Mouse (Mus musculus) heart, postnatal 0 days (tissue): Measurements from ENCODE around the gene Gpr152. TPM values are rescaled to one million over a fixed set of nuclear protein-coding genes. Genes with fewer than 3 reads are reported as not detected.
"Not testable (repeated sequence)": the region's sequence is repeated elsewhere in the genome, so short reads cannot be mapped to it uniquely, and the experiment has no call there.

Experiments used
- ATAC-seq: fragments of 200-750 bp; cut with Nextera tagmentation; 2 replicates; pipeline ENCODE4 v1.8.0; 2017; ENCODE audit warnings: low read depth, moderate number of reproducible peaks, moderate library complexity; ENCODE audit not compliant: insufficient read depth
- DNase-seq: peaks from one replicate; pipeline ENCODE4 v3.0.0-alpha.2; 2016; ENCODE audit warnings: low spot score
- H3K27ac ChIP-seq: fragments of 300-500 bp; sonication (generic); 2 replicates; pipeline ENCODE4 v1.5.1; 2014; ENCODE audit warnings: low read depth, mild to moderate bottlenecking
- H3K27me3 ChIP-seq: fragments of 300-500 bp; sonication (generic); 2 replicates; pipeline ENCODE4 v1.6.1; 2014; ENCODE audit warnings: low read length, mixed read lengths; ENCODE audit not compliant: control insufficient read depth, insufficient read depth
- H3K36me3 ChIP-seq: fragments of 300-500 bp; sonication (generic); replicated peaks from 2 replicates; pipeline ENCODE4 v1.6.1; 2014; ENCODE audit warnings: low read length, mixed read lengths; ENCODE audit not compliant: control insufficient read depth, insufficient read depth
- H3K4me1 ChIP-seq: fragments of 300-500 bp; sonication (generic); 2 replicates; pipeline ENCODE4 v1.6.1; 2014; ENCODE audit warnings: antibody characterized with exemption; ENCODE audit not compliant: control insufficient read depth, insufficient read depth
- H3K4me2 ChIP-seq: fragments of 300-500 bp; sonication (generic); 2 replicates; pipeline ENCODE4 v1.6.1; 2014; ENCODE audit warnings: low read depth, mild to moderate bottlenecking, low read length, moderate library complexity
- H3K4me3 ChIP-seq: fragments of 300-500 bp; sonication (generic); 2 replicates; pipeline ENCODE4 v1.5.1; 2014; ENCODE audit warnings: low read depth, low read length
- H3K9ac ChIP-seq: fragments of 300-500 bp; sonication (generic); replicated peaks from 2 replicates; pipeline ENCODE4 v1.6.1; 2014; ENCODE audit warnings: low read depth, low read length, mixed read lengths
- H3K9me3 ChIP-seq: fragments of 300-500 bp; sonication (generic); replicated peaks from 2 replicates; pipeline ENCODE4 v1.6.1; 2016; ENCODE audit warnings: low read length; ENCODE audit not compliant: control insufficient read depth
- CTCF ChIP-seq: IDR thresholded peaks from 2 replicates; pipeline ENCODE4 v1.5.1; 2016; ENCODE audit warnings: antibody characterized with exemption, control low read depth, low read depth
- EP300 ChIP-seq: IDR thresholded peaks from 2 replicates; pipeline ENCODE4 v1.6.1; 2016; ENCODE audit warnings: antibody characterized with exemption, low read depth
- WGBS: fragments of 180-500 bp; shearing (Covaris S2); extraction: QIAGEN DNeasy Blood & Tissue Kit; methylation state at CpG from one replicate; pipeline ENCODE4 v1.1.7; 2014; 5-methylcytosine and 5-hydroxymethylcytosine counted together
- polyA plus RNA-seq: library from polyadenylated mRNA; unstranded; fragments of >200 nt; fragmentation: Nextera tagmentation; extraction: Ambion mirVana; gene quantifications from 2 replicates; pipeline ENCODE4 v1.2.1, GENCODE M21; 2015
- total RNA-seq: library from RNA; depleted of rRNA; stranded (reverse); fragments of >200 nt; gene quantifications from 2 replicates; pipeline ENCODE4 v1.2.3, GENCODE M21; 2014; ENCODE audit warnings: low replicate concordance

Gene Gpr152
- total and polyA plus RNA-seq, 2 experiments from 2014 or later = 0.03 TPM; not detected in 1

GRCm38 (mm10) chr19:4131768-4132167 is 7.8 kb upstream of the Gpr152 start:
- no peak overlapping the region for H3K9ac ChIP-seq
- no peaks in the 10 kb centered on the region for H3K9me3 ChIP-seq
- TF ChIP-seq EP300 = no peak
- no peak for TF ChIP-seq CTCF
- ATAC-seq (no peak), DNase-seq (no peak)
- no peak overlapping the region for H3K4me3 ChIP-seq
- no peak overlapping the region for H3K27ac ChIP-seq
- peaks cover 42% of the 10 kb centered on the region for H3K36me3 ChIP-seq
- WGBS = 84% methylated on average over 2 of the region's 2 CpGs
- peaks cover 7% of the 10 kb centered on the region; the same call in 1 of the 2 replicates for H3K4me1 ChIP-seq
- H3K4me2 ChIP-seq = no peak overlapping the region
- H3K27me3 ChIP-seq = no peaks in the 10 kb centered on the region

GRCm38 (mm10) chr19:4134354-4134753 is 5.2 kb upstream of the Gpr152 start:
- Histone ChIP-seq H3K36me3 (peaks cover 26% of the 10 kb centered on the region), H3K27ac (no peak overlapping the region), H3K9me3 (no peaks in the 10 kb centered on the region), H3K4me3 (no peak overlapping the region), H3K4me1 (peaks cover 2% of the 10 kb centered on the region; the same call in 1 of the 2 replicates), H3K4me2 (no peak overlapping the region), H3K9ac (no peak overlapping the region), H3K27me3 (no peaks in the 10 kb centered on the region)
- TF ChIP-seq CTCF = no peak
- TF ChIP-seq EP300 = no peak
- 74% methylated on average over 4 of the region's 4 CpGs for WGBS
- ATAC-seq = no peak
- DNase-seq = no peak

DNA sequence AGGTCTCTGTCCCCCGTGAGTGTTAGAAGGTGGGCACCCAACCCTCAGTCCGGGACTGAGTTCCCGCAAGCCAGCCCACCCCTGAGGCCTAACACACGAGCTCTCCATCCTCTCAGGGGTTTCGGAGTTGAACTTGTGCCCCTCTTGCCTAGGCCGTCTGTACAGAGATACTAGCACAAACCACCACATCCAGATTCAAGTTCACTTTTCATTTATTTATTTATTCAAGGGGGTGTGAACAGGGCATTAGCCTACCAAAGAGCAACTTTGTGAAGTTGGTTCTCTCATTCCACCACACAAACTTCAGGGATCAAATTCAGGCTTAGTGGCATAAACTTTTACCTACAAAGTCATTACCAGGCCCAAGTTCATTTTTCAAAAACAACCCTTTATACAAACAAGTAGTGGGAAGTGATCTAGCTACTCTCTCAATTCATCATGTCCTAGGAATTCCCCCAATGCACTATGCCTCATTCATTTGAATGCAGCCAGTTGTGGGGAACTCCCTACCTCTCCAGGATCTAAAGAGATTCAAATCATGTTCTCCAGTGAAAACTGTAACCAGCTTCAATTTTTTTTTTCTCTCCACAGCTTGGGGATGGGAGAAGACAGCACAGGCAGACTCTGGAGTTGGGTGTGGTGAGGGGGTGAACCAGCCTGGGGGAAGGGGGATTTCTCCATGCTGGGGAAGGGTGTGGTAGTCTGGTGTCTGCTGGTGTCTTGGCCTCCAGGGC is 4.2 kb upstream of the Gpr152 start:
- not testable (repeated sequence) for DNase-seq, ATAC-seq
- 83% methylated on average over 6 of the region's 6 CpGs for WGBS

DNA sequence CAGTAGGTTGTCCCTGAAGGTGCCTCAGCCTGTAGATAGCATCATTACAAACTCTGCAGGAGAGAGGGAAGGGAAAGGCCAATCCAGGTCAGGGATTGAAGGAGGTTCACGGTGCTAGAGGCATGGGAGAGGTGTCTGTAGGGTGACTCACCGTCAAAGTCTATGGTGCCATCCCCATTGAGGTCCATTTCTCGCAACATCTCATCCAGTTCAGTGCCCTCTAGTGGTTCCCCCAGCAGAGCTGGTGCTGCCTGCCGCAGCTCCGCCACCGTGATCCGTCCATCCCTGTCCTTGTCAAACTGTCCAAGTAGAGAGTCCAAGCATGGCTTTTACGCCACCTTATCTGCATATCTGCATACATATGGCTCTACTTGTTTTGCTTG is 3.6 kb upstream of the Gpr152 start:
- peak; percentile 38 for TF ChIP-seq CTCF
- not testable (repeated sequence) for H3K4me1 ChIP-seq, DNase-seq, H3K4me2 ChIP-seq, H3K9me3 ChIP-seq, H3K27ac ChIP-seq, H3K27me3 ChIP-seq, H3K9ac ChIP-seq, H3K4me3 ChIP-seq
- WGBS = 10% methylated on average over 8 of the region's 8 CpGs
- ATAC-seq = peak; percentile 52; the same call in 1 of the 2 replicates
- H3K36me3 ChIP-seq = peaks cover 24% of the 10 kb centered on the region

More for the DNA sequence above, 4.2 kb upstream of the Gpr152 start:
- H3K4me2 ChIP-seq, H3K27ac ChIP-seq, H3K9me3 ChIP-seq, H3K9ac ChIP-seq, H3K4me1 ChIP-seq, H3K4me3 ChIP-seq, H3K27me3 ChIP-seq: not testable (repeated sequence)
- H3K36me3 ChIP-seq = peaks cover 26% of the 10 kb centered on the region

DNA sequence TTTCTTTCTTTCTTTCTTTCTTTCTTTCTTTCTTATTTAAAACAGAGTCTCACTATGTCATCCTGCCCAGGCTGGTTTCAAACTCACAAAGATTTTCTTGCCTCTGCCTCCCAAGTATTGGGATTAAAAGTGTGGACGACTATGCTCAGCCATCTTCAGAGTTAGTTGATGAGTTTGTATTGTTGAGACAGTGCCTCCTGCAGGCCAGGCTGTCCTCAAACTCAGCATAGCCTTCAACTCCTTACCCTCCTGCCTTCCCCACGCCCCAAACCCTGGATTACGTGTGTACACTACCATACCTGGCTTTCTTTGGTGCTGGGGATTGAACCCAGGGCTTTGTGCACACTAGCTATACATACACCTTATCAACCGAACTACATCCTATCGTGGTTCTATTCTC is 3.1 kb upstream of the Gpr152 start:
- 76% methylated on average over 5 of the region's 5 CpGs for whole genome bisulfite sequencing
- TF ChIP-seq CTCF (no peak), EP300 (no peak)
- Histone ChIP-seq H3K36me3 (peaks cover 19% of the 10 kb centered on the region), H3K4me2 (no peak overlapping the region), H3K4me3 (no peak overlapping the region), H3K27ac (no peak overlapping the region), H3K9me3 (no peaks in the 10 kb centered on the region), H3K27me3 (no peaks in the 10 kb centered on the region), H3K9ac (no peak overlapping the region), H3K4me1 (no peaks in the 10 kb centered on the region)
- no peak for DNase-seq
- ATAC-seq = no peak

GRCm38 (mm10) chr19:4137913-4138312 is 1.7 kb upstream of the Gpr152 start:
- H3K4me1 ChIP-seq = no peaks in the 10 kb centered on the region
- no peak overlapping the region for H3K9ac ChIP-seq
- H3K4me2 ChIP-seq = no peak overlapping the region
- H3K36me3 ChIP-seq = peaks cover 4% of the 10 kb centered on the region
- H3K27me3 ChIP-seq = no peaks in the 10 kb centered on the region
- H3K27ac ChIP-seq = no peak overlapping the region
- DNase-seq = no peak
- TF ChIP-seq EP300 = no peak
- TF ChIP-seq CTCF = no peak
- ATAC-seq = no peak
- no peaks in the 10 kb centered on the region for H3K9me3 ChIP-seq
- 82% methylated on average over 5 of the region's 5 CpGs for whole genome bisulfite sequencing
- H3K4me3 ChIP-seq = no peak overlapping the region
